Mouse (Mus musculus) midbrain, postnatal 0 days (tissue): ENCODE data around the gene Lcp2. TPM values are rescaled to one million over a fixed set of nuclear protein-coding genes. Genes with fewer than 3 reads are reported as not detected.

ENCODE experiments used
- ATAC-seq: fragments of 200-750 bp; cut with Nextera tagmentation; 2 replicates; pipeline ENCODE4 v1.8.0; 2017; ENCODE audit warnings: moderate number of reproducible peaks, mild to moderate bottlenecking, moderate TSS enrichment, moderate library complexity; ENCODE audit not compliant: low FRiP score
- DNase-seq: peaks from one replicate; pipeline ENCODE4 v3.0.0-alpha.2; 2015; ENCODE audit warnings: low spot score
- H3K27ac ChIP-seq: fragments of 300-500 bp; sonication (generic); 2 replicates; pipeline ENCODE4 v1.5.1; 2014; ENCODE audit warnings: low read depth, mild to moderate bottlenecking, low read length, mixed read lengths
- H3K27me3 ChIP-seq: fragments of 300-500 bp; sonication (generic); 2 replicates; pipeline ENCODE4 v1.6.1; 2014; ENCODE audit warnings: low read length, control low read depth, mixed read lengths; ENCODE audit not compliant: insufficient read depth
- H3K36me3 ChIP-seq: fragments of 300-500 bp; sonication (generic); 2 replicates; pipeline ENCODE4 v1.6.1; 2014; ENCODE audit warnings: low read length, control low read depth, mixed read lengths; ENCODE audit not compliant: insufficient read depth
- H3K4me1 ChIP-seq: fragments of 300-500 bp; sonication (generic); 2 replicates; pipeline ENCODE4 v1.6.1; 2014; ENCODE audit warnings: mild to moderate bottlenecking, control low read depth, antibody characterized with exemption, low read length, mixed read lengths; ENCODE audit not compliant: insufficient read depth
- H3K4me2 ChIP-seq: fragments of 300-500 bp; sonication (generic); 2 replicates; pipeline ENCODE4 v1.6.1; 2014; ENCODE audit warnings: low read depth, mild to moderate bottlenecking, low read length, mixed read lengths; ENCODE audit not compliant: poor library complexity, severe bottlenecking
- H3K4me3 ChIP-seq: fragments of 300-500 bp; sonication (generic); 2 replicates; pipeline ENCODE4 v1.5.1; 2014; ENCODE audit warnings: low read depth, mild to moderate bottlenecking, low read length, moderate library complexity
- H3K9ac ChIP-seq: fragments of 300-500 bp; sonication (generic); replicated peaks from 2 replicates; pipeline ENCODE4 v1.6.1; 2014; ENCODE audit warnings: mild to moderate bottlenecking, low read length, moderate library complexity, mixed read lengths; ENCODE audit not compliant: poor library complexity, severe bottlenecking
- H3K9me3 ChIP-seq: fragments of 300-500 bp; sonication (generic); 2 replicates; pipeline ENCODE4 v1.6.1; 2016; ENCODE audit warnings: low read length, control low read depth
- CTCF ChIP-seq: IDR thresholded peaks from 2 replicates; pipeline ENCODE4 v1.5.1; 2016; ENCODE audit warnings: antibody characterized with exemption, mild to moderate bottlenecking
- WGBS: fragments of 180-500 bp; shearing (Covaris S2); extraction: QIAGEN DNeasy Blood & Tissue Kit; methylation state at CpG from one replicate; pipeline ENCODE4 v1.1.7; 2014; 5-methylcytosine and 5-hydroxymethylcytosine counted together
- polyA plus RNA-seq: library from polyadenylated mRNA; unstranded; fragments of >200 nt; fragmentation: Nextera tagmentation; extraction: Ambion mirVana; gene quantifications from 2 replicates; pipeline ENCODE4 v1.2.1, GENCODE M21; 2015
- total RNA-seq: library from RNA; depleted of rRNA; stranded (reverse); fragments of >200 nt; gene quantifications from 2 replicates; pipeline ENCODE4 v1.2.3, GENCODE M21; 2014

Gene Lcp2
- total and polyA plus RNA-seq, 2 experiments from 2014 or later, result 2.7 to 4.9 TPM

DNA sequence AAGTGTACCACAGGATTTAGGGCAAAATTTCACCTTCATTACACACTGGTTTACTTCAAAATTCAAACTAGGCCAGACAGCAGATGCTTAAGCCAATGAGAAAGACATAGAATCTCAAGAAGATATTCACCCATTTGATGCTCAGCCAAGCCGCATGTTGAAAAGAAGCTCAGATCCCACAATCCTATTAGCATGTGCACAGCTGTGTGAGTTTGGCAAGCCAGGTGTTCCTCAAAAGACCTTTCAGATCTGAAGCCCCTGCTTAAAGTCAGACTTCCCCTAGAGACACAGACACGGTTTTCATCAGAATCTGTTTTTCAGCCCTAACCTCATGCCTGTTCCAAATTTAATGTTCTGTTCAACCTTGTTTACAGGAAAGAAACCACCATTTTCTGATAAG, 31.1 kb downstream of the Lcp2 start:
- WGBS, result 47% methylated on average over 2 of the region's 2 CpGs
- no peaks in the 10 kb centered on the region for H3K9me3 ChIP-seq
- TF ChIP-seq CTCF, result no peak
- H3K27ac ChIP-seq, result no peak overlapping the region
- no peak for ATAC-seq
- H3K4me3 ChIP-seq, result no peak overlapping the region
- no peak overlapping the region for H3K9ac ChIP-seq
- no peaks in the 10 kb centered on the region for H3K36me3 ChIP-seq
- H3K4me1 ChIP-seq, result no peaks in the 10 kb centered on the region
- no peaks in the 10 kb centered on the region for H3K27me3 ChIP-seq
- DNase-seq, result no peak
- no peak overlapping the region for H3K4me2 ChIP-seq

DNA sequence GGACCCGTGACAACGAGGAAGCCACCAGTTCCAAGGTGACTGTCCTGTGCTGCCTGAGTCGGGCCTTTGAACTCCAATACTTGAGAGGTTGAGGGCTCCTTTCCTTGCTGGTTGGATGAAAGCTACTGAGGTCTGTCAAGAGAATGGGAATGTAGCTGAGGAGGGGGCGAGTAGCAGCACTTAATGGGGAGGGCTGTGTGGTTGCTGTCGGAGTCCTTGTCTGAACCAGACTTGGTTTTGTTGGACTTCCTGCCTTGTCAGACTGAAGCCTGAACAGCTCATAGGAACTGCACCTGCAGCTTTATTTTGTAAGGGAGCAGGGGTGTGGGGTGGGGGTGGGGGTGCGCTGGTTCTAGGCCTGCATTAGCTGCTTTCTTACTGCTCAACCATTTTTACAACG, 31.9 kb downstream of the Lcp2 start:
- DNase-seq (no peak), ATAC-seq (no peak)
- Histone ChIP-seq H3K9ac (no peak overlapping the region), H3K4me2 (no peak overlapping the region), H3K36me3 (no peaks in the 10 kb centered on the region), H3K27ac (no peak overlapping the region), H3K9me3 (no peaks in the 10 kb centered on the region), H3K4me1 (no peaks in the 10 kb centered on the region), H3K27me3 (no peaks in the 10 kb centered on the region), H3K4me3 (no peak overlapping the region)
- TF ChIP-seq CTCF, result no peak
- WGBS, result 93% methylated on average over 7 of the region's 7 CpGs

DNA sequence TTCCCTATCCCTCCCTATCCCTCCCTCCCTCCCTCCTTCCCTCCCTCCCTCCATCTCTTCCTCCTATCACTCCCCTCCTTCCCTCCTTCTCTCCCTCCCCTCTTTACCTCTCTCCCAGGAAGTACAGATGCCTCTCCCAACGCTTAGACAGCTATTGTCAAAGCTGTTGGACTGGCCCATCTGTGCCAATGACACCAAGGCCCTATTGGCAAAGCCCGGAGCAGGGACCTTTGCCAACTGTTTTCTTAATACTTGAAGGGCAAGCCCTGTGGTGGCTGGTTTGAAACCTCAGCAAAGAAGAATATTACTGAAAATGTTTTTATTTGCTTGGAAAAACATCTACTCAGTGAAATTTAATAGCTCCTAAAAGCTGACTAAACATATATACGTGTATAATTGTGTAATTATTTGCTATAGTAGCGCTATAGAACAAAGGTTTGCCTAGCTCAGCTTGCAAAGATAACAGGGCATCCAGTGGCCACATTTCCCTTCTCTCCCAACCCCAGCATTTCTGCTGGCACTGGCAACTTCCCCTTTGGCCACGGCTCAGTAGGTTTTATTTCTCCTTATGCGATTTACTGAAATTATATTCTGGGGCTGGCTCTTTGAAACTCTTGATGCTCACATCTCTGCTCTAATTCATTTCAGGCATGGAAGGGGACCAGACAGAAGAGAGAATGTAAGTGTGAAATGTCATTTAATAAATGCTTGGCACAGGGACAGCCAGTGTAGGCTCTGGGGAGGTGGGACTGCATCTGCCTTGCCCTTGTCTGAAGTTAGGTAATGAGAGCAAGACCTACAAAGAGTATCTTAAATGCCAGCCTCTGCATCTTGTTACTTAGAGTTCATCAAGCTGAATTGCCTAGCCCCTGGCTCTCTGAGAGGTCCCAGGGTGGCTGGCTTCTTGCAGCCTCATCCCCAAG, 33.1 kb downstream of the Lcp2 start:
- no peak for TF ChIP-seq CTCF
- ATAC-seq, result no peak
- peak; percentile 78 for DNase-seq
- Histone ChIP-seq H3K4me2 (no peak overlapping the region), H3K36me3 (no peaks in the 10 kb centered on the region), H3K27me3 (no peaks in the 10 kb centered on the region), H3K27ac (0 out of 2 replicates have a peak overlapping the region, but pooled peaks have one; percentile 12), H3K9ac (no peak overlapping the region), H3K9me3 (no peaks in the 10 kb centered on the region), H3K4me1 (no peaks in the 10 kb centered on the region), H3K4me3 (no peak overlapping the region)
- 61% methylated on average over 6 of the region's 6 CpGs for WGBS

DNA sequence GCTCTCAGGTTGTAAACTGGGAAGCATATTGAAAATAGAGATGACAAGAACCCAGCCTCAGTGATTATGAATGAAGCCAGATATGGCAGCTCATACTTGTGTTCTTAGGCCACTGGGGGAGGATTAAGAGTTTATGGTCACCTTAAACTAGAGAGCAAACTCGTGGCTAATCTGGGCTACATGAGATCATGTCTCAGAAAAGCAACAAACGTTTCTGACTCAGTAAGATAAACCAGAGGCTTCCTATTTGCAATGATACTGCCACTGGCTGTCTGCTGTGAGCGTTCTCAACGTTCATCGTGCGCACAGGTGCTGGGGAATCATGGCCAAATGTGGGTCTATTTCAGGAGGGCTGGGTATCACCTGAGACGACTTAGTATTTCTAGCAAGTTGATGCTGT, 37.1 kb downstream of the Lcp2 start:
- Histone ChIP-seq H3K27me3 (no peaks in the 10 kb centered on the region), H3K4me3 (no peak overlapping the region), H3K27ac (no peak overlapping the region), H3K9ac (no peak overlapping the region), H3K9me3 (no peaks in the 10 kb centered on the region), H3K4me1 (no peaks in the 10 kb centered on the region), H3K4me2 (no peak overlapping the region), H3K36me3 (no peaks in the 10 kb centered on the region)
- TF ChIP-seq CTCF, result no peak
- DNase-seq, result no peak
- ATAC-seq, result no peak
- 81% methylated on average over 7 of the region's 7 CpGs for WGBS

DNA sequence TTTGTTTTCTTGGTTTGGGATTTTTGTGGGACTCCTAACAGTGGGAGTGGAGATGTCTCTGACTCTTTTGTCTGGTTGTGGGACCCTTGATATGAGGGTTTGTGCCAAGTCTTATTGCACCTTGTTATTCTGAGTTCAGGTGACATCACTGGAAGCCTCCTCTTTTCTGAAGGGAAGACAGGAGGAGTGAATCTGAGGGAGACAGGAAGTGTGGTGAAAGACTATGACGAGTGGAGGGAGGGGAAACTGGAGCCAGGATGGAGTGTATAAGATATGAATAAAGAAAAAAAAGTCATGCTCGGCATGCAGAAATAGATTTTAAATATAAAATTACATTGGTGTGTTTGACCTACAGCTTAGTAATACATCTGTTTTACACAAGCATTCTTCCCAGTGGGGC, 37.9 kb downstream of the Lcp2 start:
- Histone ChIP-seq H3K9me3 (no peaks in the 10 kb centered on the region), H3K27me3 (no peaks in the 10 kb centered on the region), H3K9ac (no peak overlapping the region), H3K27ac (no peak overlapping the region), H3K4me1 (no peaks in the 10 kb centered on the region), H3K36me3 (no peaks in the 10 kb centered on the region), H3K4me3 (no peak overlapping the region), H3K4me2 (no peak overlapping the region)
- TF ChIP-seq CTCF, result no peak
- WGBS, result 73% methylated on average over 2 of the region's 2 CpGs
- no peak for DNase-seq
- no peak for ATAC-seq

DNA sequence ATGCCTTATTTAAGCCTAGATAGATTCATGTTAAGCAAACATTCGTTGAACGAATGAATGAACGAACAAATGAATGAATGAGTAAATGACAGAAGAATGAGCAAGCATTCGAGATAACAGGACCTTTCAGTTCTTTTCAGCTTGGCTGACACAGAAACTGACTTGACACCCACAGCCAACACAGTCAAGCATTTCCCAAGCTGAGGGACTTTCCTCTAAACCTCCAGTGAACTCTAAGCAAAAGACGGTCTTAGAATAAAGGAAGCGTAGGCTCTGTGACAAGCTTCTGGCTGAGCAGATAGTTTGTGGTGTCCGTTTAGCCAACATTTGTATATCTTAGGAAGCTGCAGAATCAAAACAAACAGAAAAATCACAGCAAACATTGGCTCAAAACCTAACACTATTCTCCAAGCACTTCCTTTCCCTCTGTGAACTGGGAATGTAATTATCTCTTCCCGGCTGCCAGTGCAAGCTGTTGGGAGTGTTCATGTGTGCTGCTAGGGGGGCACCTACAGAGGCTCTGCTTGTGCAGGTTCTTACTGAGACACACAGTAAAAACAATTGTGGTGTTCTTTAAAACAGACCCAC, 39.5 kb downstream of the Lcp2 start:
- Histone ChIP-seq H3K36me3 (no peaks in the 10 kb centered on the region), H3K9ac (no peak overlapping the region), H3K27ac (no peak overlapping the region), H3K4me2 (no peak overlapping the region), H3K4me1 (no peaks in the 10 kb centered on the region), H3K4me3 (no peak overlapping the region), H3K27me3 (no peaks in the 10 kb centered on the region), H3K9me3 (no peaks in the 10 kb centered on the region)
- DNase-seq (no peak), ATAC-seq (no peak)
- WGBS, result 78% methylated on average over 8 of the region's 8 CpGs
- no peak for TF ChIP-seq CTCF
